Mouse (Mus musculus) stomach, embryonic 15.5 days (tissue): ENCODE results near the gene Mgat4e. TPM values are rescaled to one million over a fixed set of nuclear protein-coding genes. Genes with fewer than 3 reads are reported as not detected.

Source experiments
- ATAC-seq: fragments of 200-750 bp; cut with Nextera tagmentation; 2 replicates; pipeline ENCODE4 v1.8.0; 2017; ENCODE audit warnings: low read depth, moderate number of reproducible peaks, moderate TSS enrichment; ENCODE audit not compliant: insufficient read depth, low FRiP score
- H3K27ac ChIP-seq: fragments of 300-500 bp; sonication (generic); 2 replicates; pipeline ENCODE4 v1.5.1; 2015; ENCODE audit warnings: mild to moderate bottlenecking, inconsistent platforms
- H3K27me3 ChIP-seq: fragments of 300-500 bp; sonication (generic); replicated peaks from 2 replicates; pipeline ENCODE4 v1.6.1; 2015; ENCODE audit warnings: inconsistent platforms
- H3K36me3 ChIP-seq: fragments of 300-500 bp; sonication (generic); 2 replicates; pipeline ENCODE4 v1.6.1; 2015; ENCODE audit warnings: inconsistent platforms
- H3K4me1 ChIP-seq: fragments of 300-500 bp; sonication (generic); 2 replicates; pipeline ENCODE4 v1.6.1; 2015; ENCODE audit warnings: inconsistent platforms
- H3K4me2 ChIP-seq: fragments of 300-500 bp; sonication (generic); 2 replicates; pipeline ENCODE4 v1.6.1; 2015; ENCODE audit warnings: mild to moderate bottlenecking, inconsistent platforms
- H3K4me3 ChIP-seq: fragments of 300-500 bp; sonication (generic); replicated peaks from 2 replicates; pipeline ENCODE4 v1.5.1; 2015; ENCODE audit warnings: inconsistent platforms
- H3K9ac ChIP-seq: fragments of 300-500 bp; sonication (generic); 2 replicates; pipeline ENCODE4 v1.6.1; 2015; ENCODE audit warnings: inconsistent platforms
- H3K9me3 ChIP-seq: fragments of 300-500 bp; sonication (generic); 2 replicates; pipeline ENCODE4 v1.6.1; 2016; ENCODE audit warnings: inconsistent platforms
- WGBS: fragments of 180-500 bp; shearing (Covaris S2); methylation state at CpG from one replicate; pipeline ENCODE4 v1.1.7; 2015; 5-methylcytosine and 5-hydroxymethylcytosine counted together
- polyA plus RNA-seq: library from polyadenylated mRNA; unstranded; fragments of >200 nt; fragmentation: Nextera tagmentation; extraction: Ambion mirVana; gene quantifications from 2 replicates; pipeline ENCODE4 v1.2.1, GENCODE M21; 2015

Gene Mgat4e
- polyA plus RNA-seq, 1 experiment from 2014 or later: not detected

GRCm38 (mm10) chr1:134563726-134564125, 14.2 kb upstream of the Mgat4e start:
- H3K9ac ChIP-seq: no peak overlapping the region
- H3K27me3 ChIP-seq: no peaks in the 10 kb centered on the region
- WGBS: 89% methylated on average over 3 of the region's 3 CpGs
- H3K36me3 ChIP-seq: no peaks in the 10 kb centered on the region
- no peak overlapping the region for H3K27ac ChIP-seq
- no peak overlapping the region for H3K4me3 ChIP-seq
- peaks cover 13% of the 10 kb centered on the region for H3K4me1 ChIP-seq
- H3K4me2 ChIP-seq: no peak overlapping the region
- no peaks in the 10 kb centered on the region for H3K9me3 ChIP-seq
- ATAC-seq: no peak

GRCm38 (mm10) chr1:134562457-134562856, 13.0 kb upstream of the Mgat4e start:
- Histone ChIP-seq H3K27ac (no peak overlapping the region), H3K27me3 (no peaks in the 10 kb centered on the region), H3K4me3 (peak overlapping the region; percentile 91; the same call in 1 of the 2 replicates), H3K4me2 (peak overlapping the region; percentile 63), H3K36me3 (no peaks in the 10 kb centered on the region), H3K4me1 (peaks cover 13% of the 10 kb centered on the region), H3K9me3 (no peaks in the 10 kb centered on the region), H3K9ac (no peak overlapping the region)
- ATAC-seq: no peak

- 7% methylated on average over 7 of the region's 7 CpGs for WGBS
Measured at GRCm38 (mm10) chr1:134561770-134562143, 12.3 kb upstream of the Mgat4e start.

GRCm38 (mm10) chr1:134560801-134561769, 11.6 kb upstream of the Mgat4e start:
- H3K4me3 ChIP-seq: peak overlapping the region; percentile 91
- 0 out of 2 replicates have a peak, but pooled peaks have one; percentile 10 for ATAC-seq
- H3K4me2 ChIP-seq: peak overlapping the region; percentile 63
- peaks cover 14% of the 10 kb centered on the region for H3K4me1 ChIP-seq
- H3K27ac ChIP-seq: peak overlapping the region; percentile 93
- no peaks in the 10 kb centered on the region for H3K36me3 ChIP-seq
- no peaks in the 10 kb centered on the region for H3K27me3 ChIP-seq
- under 1% methylated on average over 68 of the region's 76 CpGs for WGBS
- no peaks in the 10 kb centered on the region for H3K9me3 ChIP-seq
- H3K9ac ChIP-seq: peak overlapping the region; percentile 98

More at GRCm38 (mm10) chr1:134561770-134562143, 12.3 kb upstream of the Mgat4e start:
- Histone ChIP-seq H3K9me3 (no peaks in the 10 kb centered on the region), H3K4me2 (peak overlapping the region; percentile 63), H3K36me3 (no peaks in the 10 kb centered on the region), H3K27me3 (no peaks in the 10 kb centered on the region), H3K4me3 (peak overlapping the region; percentile 91), H3K9ac (peak overlapping the region; percentile 98), H3K27ac (no peak overlapping the region), H3K4me1 (peaks cover 13% of the 10 kb centered on the region)
- ATAC-seq: no peak

- Histone ChIP-seq H3K9me3 (no peaks in the 10 kb centered on the region), H3K9ac (peak overlapping the region; percentile 98), H3K4me3 (peak overlapping the region; percentile 91), H3K4me1 (peaks cover 21% of the 10 kb centered on the region), H3K4me2 (peak overlapping the region; percentile 63), H3K27me3 (no peaks in the 10 kb centered on the region), H3K36me3 (no peaks in the 10 kb centered on the region), H3K27ac (peak overlapping the region; percentile 93)
- under 1% methylated on average over 44 of the region's 50 CpGs for WGBS
- no peak for ATAC-seq
Measured at GRCm38 (mm10) chr1:134560396-134560795, 10.9 kb upstream of the Mgat4e start.

GRCm38 (mm10) chr1:134559976-134560375, 10.5 kb upstream of the Mgat4e start, which contains the start of gene Kdm5b:
Gene Kdm5b, plus strand, starts transcription at chr1:134560171.
- Histone ChIP-seq H3K36me3 (no peaks in the 10 kb centered on the region), H3K4me2 (peak within 1 kb of the TSS; percentile 63), H3K4me1 (peaks cover 23% of the 10 kb centered on the region), H3K9ac (peak within 1 kb of the TSS; percentile 98), H3K27me3 (no peaks in the 10 kb centered on the region), H3K9me3 (no peaks in the 10 kb centered on the region), H3K4me3 (peak within 1 kb of the TSS; percentile 91), H3K27ac (peak within 1 kb of the TSS; percentile 93)
- ATAC-seq: no peak
- under 1% methylated on average over 32 of the region's 34 CpGs for whole genome bisulfite sequencing

GRCm38 (mm10) chr1:134559226-134559625, 9.7 kb upstream of the Mgat4e start:
- WGBS: 69% methylated on average over 3 of the region's 3 CpGs

GRCm38 (mm10) chr1:134558511-134558910, 9.0 kb upstream of the Mgat4e start:
- H3K4me3 ChIP-seq: no peak overlapping the region
- no peak for ATAC-seq
- no peaks in the 10 kb centered on the region for H3K36me3 ChIP-seq
- no peak overlapping the region for H3K9ac ChIP-seq
- H3K27me3 ChIP-seq: no peaks in the 10 kb centered on the region
- H3K4me2 ChIP-seq: no peak overlapping the region
- H3K9me3 ChIP-seq: no peaks in the 10 kb centered on the region
- H3K4me1 ChIP-seq: peaks cover 16% of the 10 kb centered on the region; the same call in 1 of the 2 replicates
- 68% methylated on average over 5 of the region's 5 CpGs for WGBS
- no peak overlapping the region for H3K27ac ChIP-seq

More at GRCm38 (mm10) chr1:134559226-134559625, 9.7 kb upstream of the Mgat4e start:
- Histone ChIP-seq H3K4me2 (no peak overlapping the region), H3K27me3 (no peaks in the 10 kb centered on the region), H3K27ac (no peak overlapping the region), H3K4me3 (no peak overlapping the region), H3K4me1 (peaks cover 20% of the 10 kb centered on the region; the same call in 1 of the 2 replicates), H3K9me3 (no peaks in the 10 kb centered on the region), H3K36me3 (no peaks in the 10 kb centered on the region), H3K9ac (no peak overlapping the region)
- no peak for ATAC-seq

GRCm38 (mm10) chr1:134556671-134557218, 7.3 kb upstream of the Mgat4e start:
- Histone ChIP-seq H3K27ac (peak overlapping the region; percentile 96), H3K27me3 (no peaks in the 10 kb centered on the region), H3K4me2 (peak overlapping the region; percentile 93), H3K36me3 (no peaks in the 10 kb centered on the region), H3K4me3 (peak overlapping the region; percentile 69), H3K9ac (peak overlapping the region; percentile 62), H3K9me3 (no peaks in the 10 kb centered on the region), H3K4me1 (0 out of 2 replicates have a peak, but pooled peaks cover 11% of the 10 kb centered on the region)
- WGBS: under 1% methylated on average over 34 of the region's 35 CpGs
- peak; percentile 93 for ATAC-seq

GRCm38 (mm10) chr1:134555871-134556670, 6.6 kb upstream of the Mgat4e start:
- no peaks in the 10 kb centered on the region for H3K9me3 ChIP-seq
- ATAC-seq: peak; percentile 9
- H3K27ac ChIP-seq: peak overlapping the region; percentile 96
- H3K4me1 ChIP-seq: 0 out of 2 replicates have a peak, but pooled peaks cover 11% of the 10 kb centered on the region
- H3K27me3 ChIP-seq: no peaks in the 10 kb centered on the region
- peak overlapping the region; percentile 69 for H3K4me3 ChIP-seq
- under 1% methylated on average over 42 of the region's 46 CpGs for WGBS
- peak overlapping the region; percentile 93 for H3K4me2 ChIP-seq
- H3K36me3 ChIP-seq: no peaks in the 10 kb centered on the region
- peak overlapping the region; percentile 62 for H3K9ac ChIP-seq

GRCm38 (mm10) chr1:134555240-134555870, 5.9 kb upstream of the Mgat4e start:
- 0 out of 2 replicates have a peak, but pooled peaks cover 11% of the 10 kb centered on the region for H3K4me1 ChIP-seq
- H3K4me2 ChIP-seq: peak overlapping the region; percentile 93
- H3K27me3 ChIP-seq: no peaks in the 10 kb centered on the region
- H3K9me3 ChIP-seq: no peaks in the 10 kb centered on the region
- 17% methylated on average over 13 of the region's 13 CpGs for WGBS
- H3K4me3 ChIP-seq: peak overlapping the region; percentile 69; the same call in 1 of the 2 replicates
- H3K27ac ChIP-seq: peak overlapping the region; percentile 96
- H3K9ac ChIP-seq: no peak overlapping the region
- ATAC-seq: peak; percentile 57
- H3K36me3 ChIP-seq: no peaks in the 10 kb centered on the region
